Mouse (Mus musculus): Measurements from ENCODE around the gene Pcsk4. TPM values are rescaled to one million over a fixed set of nuclear protein-coding genes. Genes with fewer than 3 reads are reported as not detected.
A peak's percentile ranks its signal among the peaks of the same experiment; 100 is the strongest.

Pcsk4 gene
- total RNA-seq, 2 experiments from 2014 or later: 4.9 to 6.2 TPM

DNA sequence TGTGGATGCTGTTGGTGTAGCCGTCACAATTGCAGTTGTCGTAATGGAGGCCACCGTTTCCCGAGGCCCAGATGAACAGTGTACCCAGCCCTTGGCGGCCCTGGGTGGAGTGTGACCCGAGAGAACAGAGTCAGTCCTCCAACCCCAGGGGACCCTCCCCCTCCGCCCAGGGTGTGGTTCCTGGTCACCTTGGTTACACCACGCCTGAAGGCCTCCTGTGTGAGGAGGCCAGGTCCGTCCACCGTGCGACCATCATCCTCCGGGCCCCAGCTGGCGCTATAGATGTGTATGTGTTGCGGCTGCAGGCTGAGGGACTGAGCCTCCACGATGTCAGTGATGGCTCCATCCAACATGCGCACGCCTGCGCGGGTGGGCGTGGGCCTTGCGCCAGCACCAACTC lies 4.3 kb downstream of the Pcsk4 start:
- no peak for DNase-seq (ENCODE audit: low spot score in 2 of 2)
- intact Hi-C loops (cut with DNase I): no loop called here

DNA sequence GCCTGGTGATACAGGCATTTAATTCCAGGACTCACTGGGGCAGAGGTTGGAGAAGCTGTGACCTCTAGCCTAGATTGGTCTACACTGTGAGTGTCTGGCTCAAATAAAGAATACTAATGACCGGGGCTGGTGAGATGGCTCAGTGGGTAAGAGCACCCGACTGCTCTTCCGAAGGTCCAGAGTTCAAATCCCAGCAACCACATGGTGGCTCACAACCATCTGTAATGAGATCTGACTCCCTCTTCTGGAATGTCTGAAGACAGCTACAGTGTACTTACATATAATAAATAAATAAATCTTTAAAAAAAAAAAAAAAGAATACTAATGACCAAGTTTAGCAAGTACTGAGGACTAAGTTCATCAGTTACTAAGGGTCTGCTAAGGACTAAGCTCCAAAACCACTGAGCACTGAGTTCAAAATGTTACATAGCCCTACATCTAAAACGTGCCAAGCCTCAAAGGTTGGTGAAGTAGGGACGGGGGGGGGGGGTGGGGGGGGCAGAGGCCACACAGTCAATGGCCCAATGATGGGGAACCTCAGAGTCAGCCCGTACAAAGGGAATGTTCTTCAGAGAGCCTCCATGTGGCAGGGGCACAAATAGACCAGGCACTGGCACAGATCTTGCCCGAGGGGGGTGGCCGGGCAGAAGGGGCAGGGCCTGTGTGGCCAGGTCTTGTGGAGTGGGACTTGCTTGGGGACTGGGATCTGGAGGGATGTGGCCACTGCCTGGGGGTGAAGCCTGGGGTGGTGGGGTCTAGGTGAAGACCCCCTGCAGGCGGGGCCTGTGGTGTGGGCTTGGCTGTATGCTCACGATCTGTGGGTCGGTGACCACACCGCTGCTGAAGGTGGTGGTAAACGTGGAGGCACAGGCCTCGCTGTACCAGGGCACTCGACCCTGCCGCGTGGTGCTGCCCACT lies 4.9 kb downstream of the Pcsk4 start:
- intact Hi-C loops (cut with DNase I): no loop called here
- no peak for DNase-seq (ENCODE audit: low spot score in 2 of 2)

GRCm38 (mm10) chr10:80323261-80324119 lies 5.8 kb downstream of the Pcsk4 start:
- no peak for DNase-seq (ENCODE audit: low spot score in 2 of 2)
- intact Hi-C loops (cut with DNase I): no loop called here

DNA sequence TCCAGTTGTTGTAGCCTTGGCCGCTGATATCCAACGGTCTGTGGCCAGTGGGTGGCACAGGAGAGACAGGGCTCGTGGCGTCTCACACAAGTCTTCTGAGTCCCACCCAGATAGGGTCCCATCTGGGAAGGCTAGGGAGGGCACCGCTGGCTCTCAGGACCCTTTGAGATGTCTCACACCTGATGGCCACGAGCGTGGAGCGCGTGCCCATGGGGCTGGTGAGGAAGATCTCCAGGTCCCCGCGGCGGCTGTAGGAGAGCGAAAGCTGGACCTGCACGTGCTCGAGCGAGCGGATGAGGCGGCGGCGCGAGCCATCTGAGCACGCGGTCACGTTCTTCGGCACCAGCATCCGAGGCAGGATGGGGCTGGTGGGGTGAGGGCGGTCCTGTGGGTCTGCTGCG lies 6.5 kb downstream of the Pcsk4 start:
- no peak for DNase-seq (ENCODE audit: low spot score in 2 of 2)
- intact Hi-C loops (cut with DNase I): no loop called here

GRCm38 (mm10) chr10:80321670-80322581 lies 7.4 kb downstream of the Pcsk4 start:
- no peak for DNase-seq (ENCODE audit: low spot score in 2 of 2)
- intact Hi-C loops (cut with DNase I): no loop called here

DNA sequence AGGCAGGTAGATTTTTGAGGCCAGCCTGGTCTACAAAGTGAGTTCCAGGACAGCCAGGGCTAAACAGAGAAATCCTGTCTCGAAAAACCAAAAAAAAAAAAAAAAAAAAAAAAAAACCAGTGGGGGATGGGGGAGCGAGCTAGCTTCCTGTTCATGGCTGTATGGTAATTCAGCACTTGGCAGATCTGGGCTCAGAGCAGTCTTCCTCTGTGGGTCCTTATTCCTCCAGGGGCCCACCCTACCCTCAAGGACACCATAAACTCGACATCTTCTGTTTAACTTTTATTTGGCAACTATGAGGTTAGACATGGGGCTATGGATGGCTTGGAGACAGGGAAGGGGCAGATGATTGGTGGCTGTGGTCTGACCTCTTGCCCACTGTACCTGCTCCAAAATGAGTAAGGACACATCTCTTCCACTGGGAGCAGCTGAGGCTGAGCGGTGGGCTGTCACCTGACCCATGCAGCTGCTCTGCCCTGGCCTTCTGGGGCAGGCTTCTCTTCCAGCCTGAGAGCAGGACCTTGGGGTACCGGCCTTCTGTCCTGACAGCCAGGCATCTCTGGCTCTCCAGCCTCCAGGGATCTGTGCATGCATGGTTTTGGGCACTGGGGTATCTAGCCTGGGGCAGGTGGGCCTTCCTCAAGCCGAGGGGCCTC lies 8.2 kb downstream of the Pcsk4 start:
- intact Hi-C loops (cut with DNase I): no loop called here
- no peak for DNase-seq (ENCODE audit: low spot score in 2 of 2)

- intact Hi-C loops (cut with DNase I): no loop called here
- DNase-seq (ENCODE audit: low spot score in 2 of 2): peak; percentile 93
Observed at GRCm38 (mm10) chr10:80320340-80320760, 8.9 kb downstream of the Pcsk4 start, which contains the start of gene 2310011J03Rik. Gene 2310011J03Rik (minus strand): TSS chr10:80320537.

DNA sequence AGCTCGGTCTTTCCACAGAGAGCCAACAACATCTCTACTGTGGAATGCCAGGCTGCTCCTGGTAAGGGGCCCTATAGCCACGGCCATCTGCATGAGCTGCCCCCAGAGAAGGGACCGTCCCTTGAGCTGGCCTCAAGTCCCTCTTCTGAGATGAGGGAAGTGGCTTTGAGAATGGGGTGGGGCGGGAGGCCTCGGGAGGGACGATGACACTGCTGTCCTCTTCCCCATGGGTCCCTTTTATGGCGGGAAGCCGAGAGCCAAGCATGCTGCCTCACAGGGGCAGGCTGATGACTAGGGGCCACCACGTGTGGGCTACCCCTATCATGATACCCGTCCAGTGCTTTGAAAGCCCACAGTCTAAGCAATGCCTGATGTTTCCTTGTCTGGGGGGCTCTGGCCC lies 12.3 kb downstream of the Pcsk4 start:
- intact Hi-C loops (cut with DNase I): no loop called here
- no peak for DNase-seq (ENCODE audit: low spot score in 2 of 2)

DNA sequence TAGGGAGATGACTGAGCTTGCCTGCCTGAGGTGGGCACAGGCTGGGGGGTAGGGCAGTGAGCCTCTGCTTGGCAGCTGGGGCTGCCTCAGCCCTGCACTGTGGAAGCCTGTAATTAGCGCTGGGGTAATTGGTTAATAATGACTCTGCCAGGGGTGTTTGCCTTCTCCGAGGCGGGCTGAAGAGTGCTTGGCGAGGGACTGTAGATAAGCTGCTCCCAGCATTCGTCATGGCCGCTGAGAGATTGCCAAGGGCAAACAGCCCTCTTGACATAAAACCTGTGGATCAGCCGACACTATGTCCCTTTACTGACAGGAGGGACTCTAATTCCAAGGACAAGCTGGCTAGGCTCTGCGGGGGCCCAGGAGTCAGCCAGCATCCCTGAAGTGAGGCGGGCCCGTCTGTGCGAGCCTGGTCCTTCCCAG lies 12.9 kb downstream of the Pcsk4 start:
- intact Hi-C loops (cut with DNase I): no loop called here
- DNase-seq (ENCODE audit: low spot score in 2 of 2): peak in 1 of 2 experiments; percentile 23

DNA sequence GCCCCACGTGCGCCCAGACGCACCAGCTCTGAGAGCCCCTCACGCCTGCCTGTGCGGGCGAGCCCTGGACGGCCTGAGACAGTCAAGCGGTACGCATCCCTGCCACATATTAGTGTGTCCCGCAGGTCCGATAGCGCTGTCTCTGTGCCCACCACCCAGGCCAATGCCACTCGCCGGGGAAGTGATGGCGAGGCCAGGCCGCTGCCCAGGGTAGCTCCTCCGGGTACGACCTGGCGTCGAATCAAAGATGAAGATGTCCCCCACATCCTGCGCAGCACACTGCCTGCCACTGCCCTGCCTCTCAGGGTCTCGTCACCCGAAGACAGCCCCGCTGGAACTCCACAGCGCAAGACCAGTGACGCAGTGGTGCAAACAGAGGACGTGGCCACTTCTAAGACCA lies 14.0 kb downstream of the Pcsk4 start:
- peak in 1 of 2 experiments; percentile 18 for DNase-seq (ENCODE audit: low spot score in 2 of 2)
- intact Hi-C loops (cut with DNase I): no loop called here

DNA sequence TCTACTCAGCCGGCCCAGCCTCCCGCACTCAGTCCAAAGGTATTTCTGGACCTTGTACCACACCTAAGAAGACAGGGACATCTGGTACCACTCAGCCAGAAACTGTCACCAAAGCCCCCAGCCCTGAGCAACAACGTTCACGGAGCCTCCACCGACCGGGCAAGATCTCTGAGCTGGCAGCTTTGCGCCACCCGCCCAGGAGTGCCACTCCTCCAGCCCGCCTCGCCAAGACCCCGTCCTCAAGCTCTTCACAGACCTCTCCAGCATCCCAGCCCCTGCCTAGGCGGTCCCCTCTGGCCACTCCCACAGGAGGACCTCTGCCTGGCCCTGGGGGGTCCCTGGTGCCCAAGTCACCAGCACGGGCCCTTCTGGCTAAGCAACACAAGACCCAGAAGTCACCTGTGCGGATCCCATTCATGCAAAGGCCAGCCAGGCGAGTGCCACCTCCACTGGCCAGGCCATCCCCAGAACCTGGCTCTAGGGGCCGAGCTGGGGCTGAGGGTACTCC lies 14.8 kb downstream of the Pcsk4 start:
- DNase-seq (ENCODE audit: low spot score in 2 of 2): no peak
- intact Hi-C loops (cut with DNase I): no loop called here

DNA sequence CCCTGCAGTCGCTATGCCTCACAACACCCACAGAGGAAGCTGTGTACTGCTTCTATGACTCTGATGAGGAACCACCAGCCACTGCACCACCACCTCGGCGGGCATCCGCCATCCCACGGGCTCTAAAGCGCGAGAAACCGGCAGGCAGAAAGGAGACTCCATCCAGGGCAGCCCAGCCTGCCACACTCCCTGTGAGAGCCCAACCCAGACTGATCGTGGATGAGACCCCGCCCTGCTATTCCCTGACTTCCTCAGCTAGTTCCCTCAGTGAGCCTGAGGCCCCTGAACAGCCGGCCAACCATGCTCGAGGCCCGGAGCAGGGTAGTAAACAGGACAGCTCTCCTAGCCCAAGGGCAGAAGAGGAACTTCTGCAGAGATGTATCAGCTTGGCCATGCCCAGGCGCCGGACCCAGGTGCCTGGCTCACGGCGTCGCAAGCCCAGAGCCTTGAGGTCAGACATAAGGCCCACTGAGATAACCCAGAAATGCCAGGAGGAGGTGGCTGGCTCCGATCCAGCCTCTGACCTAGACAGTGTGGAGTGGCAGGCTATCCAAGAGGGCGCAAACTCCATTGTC lies 15.6 kb downstream of the Pcsk4 start:
- intact Hi-C loops (cut with DNase I): no loop called here
- peak in 1 of 2 experiments; percentile 17 for DNase-seq (ENCODE audit: low spot score in 2 of 2)

- intact Hi-C loops (cut with DNase I): no loop called here
- DNase-seq (ENCODE audit: low spot score in 2 of 2): peak; percentile 36
Observed at GRCm38 (mm10) chr10:80312586-80313504, 16.5 kb downstream of the Pcsk4 start.

DNA sequence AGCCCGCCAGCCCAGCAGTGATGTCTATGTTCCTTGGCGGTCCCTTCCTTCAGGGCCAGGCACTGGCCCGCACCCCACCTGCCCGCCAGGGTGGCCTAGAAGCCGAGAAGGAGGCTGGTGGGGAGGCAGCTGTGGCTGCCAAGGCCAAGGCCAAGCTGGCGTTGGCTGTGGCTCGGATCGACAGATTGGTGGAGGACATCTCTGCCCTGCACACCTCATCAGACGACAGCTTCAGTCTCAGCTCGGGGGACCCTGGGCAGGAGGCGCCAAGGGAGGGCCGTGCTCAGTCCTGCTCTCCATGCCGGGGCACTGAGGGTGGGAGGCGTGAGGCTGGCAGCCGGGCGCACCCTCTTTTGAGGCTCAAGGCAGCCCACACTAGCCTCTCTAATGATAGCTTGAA lies 17.7 kb downstream of the Pcsk4 start:
- intact Hi-C loops (cut with DNase I): no loop called here
- no peak for DNase-seq (ENCODE audit: low spot score in 2 of 2)

DNA sequence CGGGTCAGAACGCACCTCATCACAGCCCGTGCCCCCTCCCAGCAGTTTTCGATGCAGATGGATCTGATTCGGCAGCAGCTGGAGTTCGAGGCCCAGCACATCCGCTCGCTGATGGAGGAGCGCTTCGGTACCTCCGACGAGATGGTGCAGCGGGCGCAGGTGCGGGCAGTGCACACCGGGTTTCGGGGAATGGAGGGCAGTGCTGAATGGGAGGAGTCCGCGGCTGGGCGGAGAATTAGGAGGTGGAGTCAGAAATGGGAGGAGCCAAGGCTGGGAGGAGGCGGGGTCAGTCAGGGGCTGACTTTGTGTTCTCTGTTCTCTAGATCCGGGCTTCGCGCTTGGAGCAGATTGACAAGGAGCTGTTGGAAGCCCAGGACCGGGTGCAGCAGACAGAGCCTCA lies 24.4 kb downstream of the Pcsk4 start:
- no peak for DNase-seq (ENCODE audit: low spot score in 2 of 2)
- intact Hi-C loops (cut with DNase I): no loop called here

DNA sequence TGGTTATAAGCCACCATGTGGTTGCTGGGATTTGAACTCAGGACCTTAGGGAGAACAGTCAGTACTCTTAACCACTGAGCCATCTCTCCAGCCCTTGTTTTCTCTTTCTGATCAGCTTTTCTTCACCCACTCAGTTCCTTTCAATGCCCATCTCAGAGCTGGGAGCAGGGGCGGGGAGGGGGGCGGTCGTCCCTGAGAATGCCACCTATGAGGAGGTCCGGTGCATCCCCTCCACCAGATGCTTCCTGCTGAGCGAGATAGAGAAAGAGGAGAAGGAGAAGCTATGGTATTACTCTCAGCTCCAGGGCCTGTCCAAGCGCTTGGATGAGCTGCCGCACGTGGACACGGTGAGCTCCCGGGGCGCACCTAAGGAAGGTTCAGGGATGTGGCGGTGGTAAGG lies 24.8 kb downstream of the Pcsk4 start:
- no peak for DNase-seq (ENCODE audit: low spot score in 2 of 2)
- intact Hi-C loops (cut with DNase I): no loop called here

- intact Hi-C loops (cut with DNase I): no loop called here
- DNase-seq (ENCODE audit: low spot score in 2 of 2): peak in 1 of 2 experiments; percentile 48
Observed at GRCm38 (mm10) chr10:80302471-80302881, 26.8 kb downstream of the Pcsk4 start.

GRCm38 (mm10) chr10:80302082-80302355 lies 27.3 kb downstream of the Pcsk4 start:
- intact Hi-C loops (cut with DNase I): no loop called here
- DNase-seq (ENCODE audit: low spot score in 2 of 2): no peak
